Mouse (Mus musculus) B cell, adult 67 days (primary cell): Measurements from ENCODE around the gene Mak. TPM values are rescaled to one million over a fixed set of nuclear protein-coding genes. Genes with fewer than 3 reads are reported as not detected.

ENCODE experiments used
- total RNA-seq, 2 experiments: library from RNA; stranded (reverse); gene quantifications; 4 replicates each; pipeline ENCODE4 v1.2.4; 2023

Gene Mak
- total RNA-seq: not detected

GRCm38 (mm10) chr13:41079421-41079780 lies at the start of gene Mak:
Gene Mak, minus strand, starts transcription at chr13:41079706.

GRCm38 (mm10) chr13:41113940-41114339 lies 34.4 kb upstream of the Mak start, which contains the start of gene Sycp2l:
Gene Sycp2l, plus strand, starts transcription at chr13:41114307.

GRCm38 (mm10) chr13:41110935-41111334 lies 31.4 kb upstream of the Mak start, which contains the start of gene Gcm2:
Gene Gcm2, minus strand, starts transcription at chr13:41111035.

GRCm38 (mm10) chr13:41015829-41016634 lies 63.5 kb downstream of the Mak start, which contains the start of gene Tmem14c:
Gene Tmem14c, plus strand, starts transcription at chr13:41016292.

GRCm38 (mm10) chr13:41000926-41001639 lies 78.4 kb downstream of the Mak start, which contains the start of gene Pak1ip1:
Gene Pak1ip1, plus strand, starts transcription at chr13:41001023.

Other genes with a start within 250 kb of the Mak start
- gene Gcnt2, start 220.0 kb downstream of the Mak start, total RNA-seq: not detected
- gene Pak1ip1, start 78.7 kb downstream of the Mak start, total RNA-seq: 10 to 100 TPM; 65.1 to 65.5 TPM
- gene Tmem14c, start 63.4 kb downstream of the Mak start, total RNA-seq: 10 to 100 TPM; 35.1 to 39.9 TPM
- gene Gcm2, start 31.3 kb upstream of the Mak start, total RNA-seq: under 1 TPM in 1 of 2 experiments, not detected in 1; 0.21 TPM
- not detected for gene Sycp2l, start 34.6 kb upstream of the Mak start, total RNA-seq
- not detected for gene Elovl2, start 140.7 kb upstream of the Mak start, total RNA-seq
- 1 to 10 TPM; 4.2 to 6.2 TPM for gene Smim13, start 170.1 kb upstream of the Mak start, total RNA-seq
- not detected for gene Gm17364, start 194.3 kb upstream of the Mak start, total RNA-seq